Mouse (Mus musculus) brain, embryonic 14.5 days (tissue): ENCODE measurements around the gene Olfr1495.

ENCODE experiments used
- CTCF ChIP-seq: fragments of 200-500 bp; IDR thresholded peaks from 2 replicates; pipeline ENCODE4 v1.5.1; 2012; ENCODE audit warnings: inconsistent platforms, mild to moderate bottlenecking, moderate library complexity, borderline replicate concordance; ENCODE audit not compliant: insufficient read depth, insufficient read length; ENCODE audit errors: extremely low read depth
- POLR2A ChIP-seq: fragments of 200-500 bp; IDR thresholded peaks from 2 replicates; pipeline ENCODE4 v1.6.1; 2012; ENCODE audit warnings: mild to moderate bottlenecking, inconsistent platforms, borderline replicate concordance; ENCODE audit not compliant: poor library complexity, insufficient read depth, insufficient read length, severe bottlenecking; ENCODE audit errors: extremely low read depth

GRCm38 (mm10) chr19:13812823-13813222 is 48.4 kb downstream of the Olfr1495 start:
- TF ChIP-seq POLR2A (no peak), CTCF (peak; percentile 8; the same call in 1 of the 2 replicates)
